Mouse (Mus musculus) megakaryocyte, embryonic 14.5 days (primary cell): ENCODE measurements around the gene Hmg20b.

Source experiments
- FLI1 ChIP-seq: IDR thresholded peaks from 2 replicates; pipeline ENCODE4 v1.6.1; 2012; ENCODE audit warnings: low read length, inconsistent platforms, mixed read lengths
- GATA1 ChIP-seq: IDR thresholded peaks from 3 replicates; pipeline ENCODE4 v1.6.1; 2012; ENCODE audit warnings: mixed read lengths, low read length, inconsistent platforms, borderline replicate concordance

GRCm38 (mm10) chr10:81330007-81330406, 20.3 kb downstream of the Hmg20b start:
- TF ChIP-seq GATA1 (no peak), FLI1 (no peak)
